16 mouse cellular contexts compared by ENCODE assay signal in the genomic region with DNA sequence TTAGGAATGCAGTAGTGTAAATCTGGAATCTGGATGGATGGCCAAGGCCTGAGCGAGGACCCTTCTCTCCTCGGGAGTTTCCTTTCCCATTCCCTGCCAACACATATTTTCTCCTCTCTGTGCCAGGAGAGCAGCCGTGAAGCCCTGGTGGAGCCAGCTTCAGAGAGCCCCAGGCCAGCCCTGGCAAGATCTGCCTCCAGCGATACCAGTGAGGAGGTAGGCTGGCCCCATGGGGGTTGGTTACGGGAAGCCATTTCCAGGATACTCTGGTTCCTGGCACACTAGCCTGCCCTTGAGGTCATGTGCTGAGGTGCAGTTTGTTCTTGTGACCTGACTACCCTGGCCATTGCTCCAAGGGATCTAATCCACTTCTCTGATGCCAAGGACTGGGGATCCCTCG. TPM values are rescaled to one million over a fixed set of nuclear protein-coding genes. Genes with fewer than 3 reads are reported as not detected.
A peak's percentile ranks its signal among the peaks of the same experiment; 100 is the strongest.
DNase-seq lines count a peak whose midpoint lies in the region; ATAC-seq and TF ChIP-seq lines count a peak whose summit lies in the region.
"Had no signal": no experiment of that assay in that cellular context is flagged by ENCODE, and none has a peak within 500 bp of the region (broad histone marks: within the 10 kb centered on the region; RNA-seq: fewer than 3 reads in every experiment).

No protein-coding gene starts in this region.

- peaks cover 5% of the 10 kb centered on the region; the same call in 1 of the 2 replicates for H3K4me1 ChIP-seq in midbrain, postnatal 0 days (ENCODE audit: insufficient read depth, low read length)
- H3K4me1 ChIP-seq in midbrain, embryonic 14.5 days (ENCODE audit: control insufficient read depth, insufficient read depth, low read length), result peaks cover 16% of the 10 kb centered on the region; the same call in 1 of the 2 replicates
- H3K4me1 ChIP-seq in stomach, embryonic 16.5 days (ENCODE audit: control insufficient read depth, insufficient read depth, low read length), result peaks cover 36% of the 10 kb centered on the region

- WGBS in midbrain, postnatal 0 days, result 78% methylated on average over 6 of the region's 6 CpGs
- 84% methylated on average over 6 of the region's 6 CpGs for WGBS in midbrain, embryonic 14.5 days
- 64% methylated on average over 6 of the region's 6 CpGs for whole genome bisulfite sequencing in stomach, embryonic 16.5 days

- no peak for ATAC-seq in midbrain, postnatal 0 days (ENCODE audit: low FRiP score)
- no peak for ATAC-seq in midbrain, embryonic 14.5 days (ENCODE audit: low FRiP score, low TSS enrichment)
- no peak for ATAC-seq in stomach, embryonic 16.5 days (ENCODE audit: insufficient read depth, low FRiP score)
- ATAC-seq: liver, embryonic 12.5 days had no signal

- peaks cover 5% of the 10 kb centered on the region; the same call in 1 of the 2 replicates for H3K36me3 ChIP-seq in midbrain, postnatal 0 days (ENCODE audit: insufficient read depth, low read length)
- no peaks in the 10 kb centered on the region for H3K36me3 ChIP-seq in midbrain, embryonic 14.5 days (ENCODE audit: control insufficient read depth, insufficient read depth, low read length)
- no peaks in the 10 kb centered on the region for H3K36me3 ChIP-seq in stomach, embryonic 16.5 days (ENCODE audit: control insufficient read depth, insufficient read depth, low read length)
- H3K36me3 ChIP-seq: midbrain, embryonic 13.5 days had no signal

- H3K4me3 ChIP-seq in midbrain, postnatal 0 days (ENCODE audit: low read depth, low read length), result no peak overlapping the region
- no peak overlapping the region for H3K4me3 ChIP-seq in midbrain, embryonic 14.5 days (replicated peaks; ENCODE audit: low read depth, low read length)
- no peak overlapping the region for H3K4me3 ChIP-seq in stomach, embryonic 16.5 days (replicated peaks; ENCODE audit: low read length)
- H3K4me3 ChIP-seq: left cerebral cortex, adult 2 months; liver, embryonic 12.5 days; midbrain, embryonic 13.5 days had no signal

- H3K4me2 ChIP-seq in midbrain, postnatal 0 days (ENCODE audit: low read depth, low read length, poor library complexity, severe bottlenecking), result no peak overlapping the region
- no peak overlapping the region for H3K4me2 ChIP-seq in midbrain, embryonic 14.5 days (ENCODE audit: low read length)
- H3K4me2 ChIP-seq in stomach, embryonic 16.5 days (ENCODE audit: low read depth, low read length), result no peak overlapping the region
- H3K4me2 ChIP-seq: liver, embryonic 12.5 days; midbrain, embryonic 13.5 days had no signal

- no peak overlapping the region for H3K9ac ChIP-seq in midbrain, postnatal 0 days (replicated peaks; ENCODE audit: low read length, poor library complexity, severe bottlenecking)
- no peak overlapping the region for H3K9ac ChIP-seq in midbrain, embryonic 14.5 days (replicated peaks; ENCODE audit: low read length)
- H3K9ac ChIP-seq in stomach, embryonic 16.5 days (ENCODE audit: low read length), result no peak overlapping the region
- H3K9ac ChIP-seq: liver, embryonic 12.5 days; midbrain, embryonic 13.5 days had no signal

- H3K9me3 ChIP-seq in midbrain, postnatal 0 days (ENCODE audit: low read length), result no peaks in the 10 kb centered on the region
- H3K9me3 ChIP-seq in midbrain, embryonic 14.5 days (ENCODE audit: control insufficient read depth, low read length), result no peaks in the 10 kb centered on the region
- no peaks in the 10 kb centered on the region for H3K9me3 ChIP-seq in stomach, embryonic 16.5 days (replicated peaks; ENCODE audit: control insufficient read depth, low read length)
- H3K9me3 ChIP-seq: liver, embryonic 12.5 days; midbrain, embryonic 13.5 days had no signal

- TF ChIP-seq CTCF in midbrain, postnatal 0 days (IDR thresholded peaks at IDR 0.05), result no peak

- DNase-seq in adrenal gland, postnatal 14 days, result peak; percentile 65
- DNase-seq in adrenal gland, adult 18-20 months (ENCODE audit: low spot score in 2 of 2), result no peak
- peak; percentile 82 for DNase-seq in kidney, adult 11 months
- DNase-seq in kidney, postnatal 10 days, result no peak
- no peak for DNase-seq in midbrain, postnatal 0 days (ENCODE audit: low spot score)
- DNase-seq in midbrain, embryonic 14.5 days, result no peak
- no peak for DNase-seq in lung, postnatal 14 days
- DNase-seq: cerebellum, adult 9-11 months; gastrocnemius, postnatal 25 days; lung, postnatal 10 days; thymus, adult 2 months had no signal

- 0 out of 2 replicates have a peak, but pooled peaks cover 2% of the 10 kb centered on the region for H3K27me3 ChIP-seq in midbrain, postnatal 0 days (ENCODE audit: insufficient read depth, low read length)
- H3K27me3 ChIP-seq in midbrain, embryonic 14.5 days (ENCODE audit: control insufficient read depth, insufficient read depth, low read length), result no peaks in the 10 kb centered on the region
- H3K27me3 ChIP-seq in stomach, embryonic 16.5 days (ENCODE audit: control insufficient read depth, insufficient read depth, low read length), result no peaks in the 10 kb centered on the region
- H3K27me3 ChIP-seq: liver, embryonic 12.5 days had no signal

- peak overlapping the region; percentile 57 for H3K27ac ChIP-seq in midbrain, postnatal 0 days (ENCODE audit: low read depth, low read length)
- no peak overlapping the region for H3K27ac ChIP-seq in midbrain, embryonic 14.5 days (replicated peaks; ENCODE audit: low read depth, low read length)
- peak overlapping the region; percentile 9; the same call in 1 of the 2 replicates for H3K27ac ChIP-seq in stomach, embryonic 16.5 days (ENCODE audit: low read length)
- H3K27ac ChIP-seq: left cerebral cortex, adult 2 months; liver, embryonic 12.5 days; midbrain, embryonic 13.5 days had no signal

RNA-seq across cellular contexts. Expression of gene Tmem104, which starts 7.4 kb away (rescaled TPM):
- 9.0 and 15.7 TPM in 2 replicates for total RNA-seq in adrenal gland, postnatal 14 days (2021)
- 10 to 100 TPM; 20.3 to 20.7 TPM for total RNA-seq in adrenal gland, adult 18-20 months (2021)
- 7.8 and 8.5 TPM in 2 replicates for total RNA-seq in midbrain, postnatal 0 days (2014; rRNA removed)
- polyA plus RNA-seq in midbrain, postnatal 0 days (2015; fragmentation: Nextera tagmentation; extraction: Ambion mirVana), result 12.2 and 12.9 TPM in 2 replicates
- polyA plus RNA-seq in midbrain, embryonic 14.5 days (2014; fragmentation: Nextera tagmentation; extraction: Ambion mirVana), result 10.9 and 14.9 TPM in 2 replicates
- polyA plus RNA-seq in stomach, embryonic 16.5 days (2015; fragmentation: Nextera tagmentation; extraction: Ambion mirVana), result 8.3 and 9.7 TPM in 2 replicates

RNA-seq across cellular contexts. Expression of gene Nat9, which starts 7.8 kb away (rescaled TPM):
- total RNA-seq in adrenal gland, postnatal 14 days (2021), result 26.4 and 30.6 TPM in 2 replicates
- 10 to 100 TPM; 26.2 to 27.6 TPM for total RNA-seq in adrenal gland, adult 18-20 months (2021)
- total RNA-seq in midbrain, postnatal 0 days (2014; rRNA removed), result 13.0 and 19.3 TPM in 2 replicates
- polyA plus RNA-seq in midbrain, postnatal 0 days (2015; fragmentation: Nextera tagmentation; extraction: Ambion mirVana), result 17.5 and 20.1 TPM in 2 replicates
- polyA plus RNA-seq in midbrain, embryonic 14.5 days (2014; fragmentation: Nextera tagmentation; extraction: Ambion mirVana), result 17.4 and 21.2 TPM in 2 replicates
- polyA plus RNA-seq in stomach, embryonic 16.5 days (2015; fragmentation: Nextera tagmentation; extraction: Ambion mirVana), result 21.8 and 23.4 TPM in 2 replicates

RNA-seq across cellular contexts. Expression of gene Slc9a3r1, which starts 16.7 kb away (rescaled TPM):
- 23.0 and 24.3 TPM in 2 replicates for total RNA-seq in adrenal gland, postnatal 14 days (2021)
- 10 to 100 TPM; 17.2 to 19.3 TPM for total RNA-seq in adrenal gland, adult 18-20 months (2021)
- 53.3 and 57.3 TPM in 2 replicates for total RNA-seq in midbrain, postnatal 0 days (2014; rRNA removed)
- polyA plus RNA-seq in midbrain, postnatal 0 days (2015; fragmentation: Nextera tagmentation; extraction: Ambion mirVana), result 65.4 and 72.9 TPM in 2 replicates
- 44.3 and 46.6 TPM in 2 replicates for polyA plus RNA-seq in midbrain, embryonic 14.5 days (2014; fragmentation: Nextera tagmentation; extraction: Ambion mirVana)
- polyA plus RNA-seq in stomach, embryonic 16.5 days (2015; fragmentation: Nextera tagmentation; extraction: Ambion mirVana), result 136 and 138 TPM in 2 replicates

RNA-seq across cellular contexts. Expression of gene Cd300lf, which starts 46.1 kb away (rescaled TPM):
- 0.52 and 1.4 TPM in 2 replicates for total RNA-seq in adrenal gland, postnatal 14 days (2021)
- total RNA-seq in adrenal gland, adult 18-20 months (2021), result 1 to 10 TPM; 1.3 to 2.5 TPM
- total RNA-seq in midbrain, postnatal 0 days (2014; rRNA removed), result 0.16 and 0.42 TPM in 2 replicates
- 0.09 and 0.10 TPM in 2 replicates for polyA plus RNA-seq in midbrain, postnatal 0 days (2015; fragmentation: Nextera tagmentation; extraction: Ambion mirVana)
- polyA plus RNA-seq in midbrain, embryonic 14.5 days (2014; fragmentation: Nextera tagmentation; extraction: Ambion mirVana), result not detected in 2 replicates
- polyA plus RNA-seq in stomach, embryonic 16.5 days (2015; fragmentation: Nextera tagmentation; extraction: Ambion mirVana), result 2.0 and 3.4 TPM in 2 replicates
- total RNA-seq: gastrocnemius, postnatal 25 days had no signal
- polyA plus RNA-seq: embryonic facial prominence, embryonic 11.5 days had no signal

Comparison
In these comparisons a context has a peak if more than half of its experiments do, and no peak if none do; other contexts are left out.
1. DNase-seq: peak in adrenal gland, postnatal 14 days (single experiment) and kidney, adult 11 months (single experiment); none in adrenal gland, adult 18-20 months (0 of 2), kidney, postnatal 10 days (single experiment), midbrain, postnatal 0 days (single experiment), midbrain, embryonic 14.5 days (single experiment) and lung, postnatal 14 days (single experiment).